Mouse (Mus musculus): ENCODE measurements around the gene Fgf4. TPM values are rescaled to one million over a fixed set of nuclear protein-coding genes. Genes with fewer than 3 reads are reported as not detected.

The Fgf4 gene
- polyA plus RNA-seq, 1 experiment from 2014 or later = not detected

DNA sequence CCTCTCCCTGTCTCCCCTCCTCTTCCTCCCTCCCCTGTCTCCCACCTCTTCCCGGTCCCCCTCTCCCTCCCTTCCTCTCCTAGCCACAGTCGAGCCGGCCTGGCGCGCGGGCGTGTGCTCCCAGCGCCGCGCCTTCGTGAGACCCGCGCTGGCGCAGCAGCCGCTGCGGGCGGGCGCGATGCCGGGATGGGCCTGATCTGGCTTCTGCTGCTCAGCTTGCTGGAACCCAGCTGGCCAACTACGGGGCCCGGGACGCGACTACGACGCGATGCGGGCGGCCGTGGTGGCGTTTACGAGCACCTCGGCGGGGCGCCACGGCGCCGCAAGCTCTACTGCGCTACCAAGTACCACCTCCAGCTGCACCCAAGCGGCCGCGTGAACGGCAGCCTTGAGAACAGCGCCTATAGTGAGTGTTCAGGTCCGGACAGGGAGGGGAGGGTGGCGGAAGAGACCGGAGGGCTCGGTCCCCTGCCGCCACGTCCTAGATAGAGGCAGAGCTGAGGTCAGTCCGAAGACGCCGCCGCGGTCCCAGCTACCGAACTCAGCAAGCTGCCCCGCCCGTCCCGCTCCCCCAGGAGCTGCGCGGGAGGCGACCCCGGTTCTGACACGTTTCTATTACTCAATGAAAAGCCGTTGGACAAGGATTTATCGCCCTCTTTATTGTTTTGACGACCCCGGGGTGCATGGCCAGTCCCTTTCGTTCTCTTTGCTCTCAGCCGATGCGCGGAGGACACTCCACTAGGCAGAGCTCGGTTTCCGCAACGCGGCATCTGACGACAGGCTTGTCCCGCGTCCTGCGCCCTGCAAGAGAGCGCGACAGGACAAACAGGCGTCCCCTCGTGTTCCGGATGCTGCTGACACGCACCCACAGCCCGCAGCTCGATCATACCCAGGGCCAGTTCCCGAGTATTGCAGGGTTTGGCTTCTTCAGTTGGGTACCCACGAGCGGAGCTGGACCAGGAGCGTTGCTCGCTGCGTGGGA, 8.4 kb upstream of the Fgf4 start:
- ATAC-seq (ENCODE audit: low FRiP score, low TSS enrichment) = peak; percentile 61
- Histone ChIP-seq H3K27me3 (ENCODE audit: control insufficient read depth, insufficient read depth, low read length) (peaks cover 60% of the 10 kb centered on the region), H3K4me1 (ENCODE audit: control insufficient read depth, insufficient read depth, low read length) (peaks cover 11% of the 10 kb centered on the region), H3K9me3 (ENCODE audit: control insufficient read depth, low read length) (no peaks in the 10 kb centered on the region), H3K27ac (ENCODE audit: low read depth, low read length) (no peak overlapping the region), H3K36me3 (ENCODE audit: control insufficient read depth, insufficient read depth, low read length) (no peaks in the 10 kb centered on the region), H3K4me3 (ENCODE audit: low read length) (peak overlapping the region; percentile 44), H3K9ac (ENCODE audit: low read depth, low read length) (peak overlapping the region; percentile 40), H3K4me2 (replicated peaks; ENCODE audit: low read depth, low read length) (peak overlapping the region; percentile 69)
- under 1% methylated on average over 85 of the region's 94 CpGs for WGBS

DNA sequence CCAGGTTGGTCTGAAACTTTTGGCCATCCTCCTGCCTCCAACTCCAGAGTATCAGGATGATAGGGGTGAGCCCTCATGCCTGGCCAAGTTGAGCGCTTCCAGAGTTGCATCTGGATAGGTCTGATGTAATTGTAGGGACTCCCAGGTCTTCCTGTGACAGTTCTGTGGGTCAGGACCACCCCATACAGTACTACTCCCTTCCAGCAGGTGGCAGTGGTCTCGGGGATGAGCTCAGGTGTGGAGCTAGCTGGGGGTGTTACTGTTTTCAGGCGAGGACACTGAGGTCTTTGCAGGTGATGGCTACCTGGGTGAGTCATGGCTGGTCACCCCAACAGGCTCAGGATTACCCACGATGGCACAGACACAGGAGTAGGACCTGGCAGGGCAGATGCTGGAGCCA, 1.0 kb upstream of the Fgf4 start:
- Histone ChIP-seq H3K4me1 (ENCODE audit: control insufficient read depth, insufficient read depth, low read length) (no peaks in the 10 kb centered on the region), H3K36me3 (ENCODE audit: control insufficient read depth, insufficient read depth, low read length) (no peaks in the 10 kb centered on the region), H3K9me3 (ENCODE audit: control insufficient read depth, low read length) (no peaks in the 10 kb centered on the region), H3K27me3 (ENCODE audit: control insufficient read depth, insufficient read depth, low read length) (peaks cover 7% of the 10 kb centered on the region), H3K4me3 (ENCODE audit: low read length) (no peak overlapping the region), H3K4me2 (replicated peaks; ENCODE audit: low read depth, low read length) (no peak overlapping the region), H3K27ac (ENCODE audit: low read depth, low read length) (no peak overlapping the region), H3K9ac (ENCODE audit: low read depth, low read length) (no peak overlapping the region)
- 22% methylated on average over 4 of the region's 4 CpGs for WGBS
- ATAC-seq (ENCODE audit: low FRiP score, low TSS enrichment) = no peak

DNA sequence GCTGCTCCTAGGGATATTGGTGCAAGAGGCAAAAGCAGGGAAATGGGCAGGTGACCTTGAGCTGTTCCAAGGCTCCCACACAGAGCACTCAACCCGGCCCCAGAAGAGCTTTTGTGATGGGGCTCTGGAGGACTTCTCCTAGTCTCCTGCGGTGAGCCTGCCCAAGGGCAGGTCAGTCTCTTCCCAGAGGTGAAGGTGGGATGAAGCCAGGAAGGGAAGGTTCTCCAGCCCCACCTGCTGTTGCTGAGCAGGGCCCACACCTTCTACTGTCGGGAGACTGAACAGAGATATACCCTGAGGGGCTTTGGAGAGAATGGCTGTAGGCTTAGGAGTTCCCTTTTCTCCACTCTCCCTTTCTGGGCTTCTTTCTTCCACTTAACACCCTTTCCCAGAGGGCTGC, 4.2 kb downstream of the Fgf4 start:
- Histone ChIP-seq H3K36me3 (ENCODE audit: control insufficient read depth, insufficient read depth, low read length) (no peaks in the 10 kb centered on the region), H3K9me3 (ENCODE audit: control insufficient read depth, low read length) (no peaks in the 10 kb centered on the region), H3K4me2 (replicated peaks; ENCODE audit: low read depth, low read length) (no peak overlapping the region), H3K4me1 (ENCODE audit: control insufficient read depth, insufficient read depth, low read length) (no peaks in the 10 kb centered on the region), H3K9ac (ENCODE audit: low read depth, low read length) (no peak overlapping the region), H3K4me3 (ENCODE audit: low read length) (no peak overlapping the region), H3K27ac (ENCODE audit: low read depth, low read length) (no peak overlapping the region), H3K27me3 (ENCODE audit: control insufficient read depth, insufficient read depth, low read length) (0 out of 2 replicates have a peak, but pooled peaks cover 3% of the 10 kb centered on the region)
- 56% methylated on average over 3 of the region's 3 CpGs for WGBS
- ATAC-seq (ENCODE audit: low FRiP score, low TSS enrichment) = no peak

DNA sequence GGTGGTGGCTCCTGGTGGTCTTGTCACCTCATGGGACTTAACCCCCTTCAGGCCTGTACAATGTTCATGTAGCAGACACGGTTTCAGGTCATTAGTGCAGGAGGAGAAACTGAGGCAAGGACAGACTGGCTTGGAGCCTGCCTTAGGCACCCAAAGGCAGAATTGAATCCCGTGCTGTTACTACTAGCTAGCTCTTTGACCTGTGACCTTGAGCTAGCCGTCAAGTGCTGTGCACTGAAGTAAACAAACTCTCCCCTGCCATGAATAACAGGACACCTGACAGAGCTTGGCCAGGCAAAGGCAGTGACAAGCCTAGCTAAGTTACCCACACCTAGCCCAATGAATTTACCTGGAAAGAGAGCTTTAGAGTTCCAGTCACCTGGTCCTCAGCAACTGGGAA, 7.8 kb downstream of the Fgf4 start:
- ATAC-seq (ENCODE audit: low FRiP score, low TSS enrichment) = no peak
- no peak overlapping the region for H3K27ac ChIP-seq (ENCODE audit: low read depth, low read length)
- H3K4me1 ChIP-seq (ENCODE audit: control insufficient read depth, insufficient read depth, low read length) = no peaks in the 10 kb centered on the region
- WGBS = 28% methylated on average over 3 of the region's 3 CpGs
- H3K9me3 ChIP-seq (ENCODE audit: control insufficient read depth, low read length) = no peaks in the 10 kb centered on the region
- no peak overlapping the region for H3K4me2 ChIP-seq (replicated peaks; ENCODE audit: low read depth, low read length)
- H3K4me3 ChIP-seq (ENCODE audit: low read length) = no peak overlapping the region
- H3K9ac ChIP-seq (ENCODE audit: low read depth, low read length) = no peak overlapping the region
- no peaks in the 10 kb centered on the region for H3K36me3 ChIP-seq (ENCODE audit: control insufficient read depth, insufficient read depth, low read length)
- H3K27me3 ChIP-seq (ENCODE audit: control insufficient read depth, insufficient read depth, low read length) = peaks cover 16% of the 10 kb centered on the region

DNA sequence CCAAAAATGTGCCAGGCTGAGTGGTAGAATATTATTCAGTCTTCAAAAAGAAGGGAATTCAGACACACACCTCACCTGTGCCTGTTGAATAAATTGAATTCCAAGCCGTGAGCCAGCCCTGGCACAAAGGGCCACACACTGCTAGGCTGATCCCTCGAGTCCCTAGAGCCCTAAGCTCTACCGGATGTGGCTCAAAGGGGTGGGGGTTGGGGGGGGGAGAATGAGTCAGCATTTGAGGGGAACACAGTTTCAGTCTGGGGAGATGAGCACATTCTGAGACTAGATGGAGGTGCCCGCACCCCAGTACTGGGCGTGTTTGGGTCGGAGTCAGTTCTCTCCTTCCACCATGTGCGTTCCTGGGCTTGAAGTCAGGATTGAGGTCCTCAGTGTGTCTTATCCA, 10.0 kb downstream of the Fgf4 start:
- ATAC-seq (ENCODE audit: low FRiP score, low TSS enrichment) = no peak
- Histone ChIP-seq H3K27ac (ENCODE audit: low read depth, low read length) (no peak overlapping the region), H3K36me3 (ENCODE audit: control insufficient read depth, insufficient read depth, low read length) (no peaks in the 10 kb centered on the region), H3K4me1 (ENCODE audit: control insufficient read depth, insufficient read depth, low read length) (peaks cover 11% of the 10 kb centered on the region), H3K9ac (ENCODE audit: low read depth, low read length) (no peak overlapping the region), H3K4me3 (ENCODE audit: low read length) (no peak overlapping the region), H3K9me3 (ENCODE audit: control insufficient read depth, low read length) (no peaks in the 10 kb centered on the region), H3K4me2 (replicated peaks; ENCODE audit: low read depth, low read length) (no peak overlapping the region), H3K27me3 (ENCODE audit: control insufficient read depth, insufficient read depth, low read length) (peaks cover 38% of the 10 kb centered on the region)
- WGBS = 87% methylated on average over 7 of the region's 7 CpGs

DNA sequence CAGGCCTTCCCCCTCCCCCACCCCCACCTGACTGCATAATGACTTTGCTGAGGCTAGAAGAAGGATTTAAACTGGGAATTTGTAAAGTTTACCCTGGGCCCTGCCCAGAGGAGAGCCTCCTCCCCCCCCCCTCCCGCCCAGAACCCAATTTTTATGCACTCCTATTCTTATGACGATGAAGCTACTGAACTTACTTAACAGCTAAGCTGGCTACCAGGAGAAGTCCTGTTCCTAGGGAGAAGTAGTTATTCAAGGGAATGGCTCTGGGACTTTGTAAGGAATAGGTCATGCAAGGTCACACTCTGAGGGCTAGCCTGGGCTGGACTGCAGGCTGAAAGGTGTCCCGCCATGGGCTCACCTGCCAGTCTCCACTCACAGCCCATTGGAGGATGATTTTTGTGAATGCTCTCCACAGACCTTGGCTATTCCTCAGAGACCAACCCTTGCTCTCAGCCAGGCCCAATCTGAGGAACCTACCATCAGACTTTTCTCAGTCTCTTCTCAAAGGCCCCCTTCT, 10.7 kb downstream of the Fgf4 start:
- Histone ChIP-seq H3K9ac (ENCODE audit: low read depth, low read length) (no peak overlapping the region), H3K4me2 (replicated peaks; ENCODE audit: low read depth, low read length) (no peak overlapping the region), H3K27ac (ENCODE audit: low read depth, low read length) (no peak overlapping the region), H3K4me1 (ENCODE audit: control insufficient read depth, insufficient read depth, low read length) (peaks cover 11% of the 10 kb centered on the region), H3K27me3 (ENCODE audit: control insufficient read depth, insufficient read depth, low read length) (peaks cover 45% of the 10 kb centered on the region), H3K9me3 (ENCODE audit: control insufficient read depth, low read length) (no peaks in the 10 kb centered on the region), H3K4me3 (ENCODE audit: low read length) (no peak overlapping the region), H3K36me3 (ENCODE audit: control insufficient read depth, insufficient read depth, low read length) (no peaks in the 10 kb centered on the region)
- no peak for ATAC-seq (ENCODE audit: low FRiP score, low TSS enrichment)
- 79% methylated on average over 3 of the region's 3 CpGs for WGBS

DNA sequence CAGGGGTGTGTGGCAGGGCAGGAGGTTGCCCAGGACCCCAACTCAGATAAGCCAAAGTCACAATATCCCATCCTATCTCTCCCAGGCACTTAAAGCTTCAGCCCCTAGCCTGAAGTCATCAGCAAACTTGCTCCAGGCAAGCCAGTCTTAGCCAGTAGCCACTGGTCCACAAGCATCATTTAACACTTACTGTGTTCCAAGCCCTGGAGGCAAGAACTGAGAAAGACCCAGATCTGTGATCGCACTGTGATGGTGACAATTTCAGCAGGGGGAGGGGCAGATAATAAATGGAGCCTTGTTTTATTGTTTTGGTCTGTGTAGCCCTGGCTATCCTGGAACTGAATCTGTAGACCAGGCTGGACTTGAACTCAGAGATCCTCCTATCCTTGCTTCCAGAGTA, 11.5 kb downstream of the Fgf4 start:
- Histone ChIP-seq H3K9me3 (ENCODE audit: control insufficient read depth, low read length) (no peaks in the 10 kb centered on the region), H3K27me3 (ENCODE audit: control insufficient read depth, insufficient read depth, low read length) (peaks cover 53% of the 10 kb centered on the region), H3K36me3 (ENCODE audit: control insufficient read depth, insufficient read depth, low read length) (no peaks in the 10 kb centered on the region), H3K4me2 (replicated peaks; ENCODE audit: low read depth, low read length) (no peak overlapping the region), H3K9ac (ENCODE audit: low read depth, low read length) (no peak overlapping the region), H3K27ac (ENCODE audit: low read depth, low read length) (no peak overlapping the region), H3K4me1 (ENCODE audit: control insufficient read depth, insufficient read depth, low read length) (peaks cover 11% of the 10 kb centered on the region), H3K4me3 (ENCODE audit: low read length) (no peak overlapping the region)
- ATAC-seq (ENCODE audit: low FRiP score, low TSS enrichment) = no peak
- 86% methylated on average over 1 of the region's 1 CpGs for WGBS

DNA sequence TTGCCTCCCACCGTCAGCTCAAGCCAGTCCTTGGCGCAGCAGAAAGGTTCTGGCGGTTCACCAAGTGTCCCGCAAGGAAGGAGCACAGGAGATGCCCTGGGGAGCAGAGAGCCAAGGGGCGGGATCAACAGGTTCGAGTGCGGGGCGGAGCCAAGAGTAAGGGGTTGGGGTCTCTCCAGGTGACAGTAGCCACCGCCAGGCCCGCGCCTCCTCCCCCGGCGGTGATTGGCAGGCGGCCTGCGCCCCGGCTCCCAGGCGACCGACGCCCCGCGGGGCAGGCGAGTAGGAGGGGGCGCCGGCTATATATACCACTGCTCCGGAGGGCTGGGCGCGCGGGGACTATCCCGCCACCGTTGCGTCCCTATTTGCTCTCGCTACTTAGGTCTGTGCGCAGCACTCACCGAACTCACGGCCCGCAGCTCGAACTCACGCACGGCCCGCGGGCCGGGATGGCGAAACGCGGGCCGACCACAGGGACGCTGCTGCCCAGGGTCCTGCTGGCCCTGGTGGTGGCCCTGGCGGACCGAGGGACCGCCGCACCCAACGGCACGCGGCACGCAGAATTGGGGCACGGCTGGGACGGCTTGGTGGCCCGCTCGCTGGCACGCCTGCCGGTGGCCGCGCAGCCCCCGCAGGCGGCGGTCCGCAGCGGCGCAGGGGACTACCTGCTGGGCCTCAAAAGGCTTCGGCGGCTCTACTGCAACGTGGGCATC, 14.0 kb downstream of the Fgf4 start:
- H3K9ac ChIP-seq (ENCODE audit: low read depth, low read length) = no peak overlapping the region
- no peaks in the 10 kb centered on the region for H3K36me3 ChIP-seq (ENCODE audit: control insufficient read depth, insufficient read depth, low read length)
- peak overlapping the region; percentile 28 for H3K4me3 ChIP-seq (ENCODE audit: low read length)
- H3K4me2 ChIP-seq (replicated peaks; ENCODE audit: low read depth, low read length) = peak overlapping the region; percentile 34
- no peak for ATAC-seq (ENCODE audit: low FRiP score, low TSS enrichment)
- peaks cover 73% of the 10 kb centered on the region for H3K27me3 ChIP-seq (ENCODE audit: control insufficient read depth, insufficient read depth, low read length)
- no peak overlapping the region for H3K27ac ChIP-seq (ENCODE audit: low read depth, low read length)
- WGBS = under 1% methylated on average over 67 of the region's 72 CpGs
- H3K9me3 ChIP-seq (ENCODE audit: control insufficient read depth, low read length) = no peaks in the 10 kb centered on the region
- peaks cover 11% of the 10 kb centered on the region for H3K4me1 ChIP-seq (ENCODE audit: control insufficient read depth, insufficient read depth, low read length)

DNA sequence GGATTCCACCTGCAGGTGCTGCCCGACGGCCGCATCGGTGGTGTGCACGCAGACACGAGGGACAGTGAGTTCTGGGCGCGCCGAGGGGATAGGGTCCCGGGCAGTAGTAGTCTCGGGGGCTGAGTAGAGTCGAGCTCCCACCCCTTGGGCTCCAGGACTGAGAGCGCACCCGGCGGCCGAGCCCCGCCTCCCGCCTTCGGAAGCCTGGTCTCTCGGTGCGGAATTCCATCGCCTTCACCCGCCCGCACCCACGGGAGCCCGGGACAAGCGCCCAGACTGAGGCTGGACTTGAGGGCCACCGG, 14.6 kb downstream of the Fgf4 start:
- H3K9ac ChIP-seq (ENCODE audit: low read depth, low read length) = no peak overlapping the region

More for the DNA sequence above, 14.6 kb downstream of the Fgf4 start:
- no peaks in the 10 kb centered on the region for H3K9me3 ChIP-seq (ENCODE audit: control insufficient read depth, low read length)
- H3K27ac ChIP-seq (ENCODE audit: low read depth, low read length) = no peak overlapping the region
- peaks cover 75% of the 10 kb centered on the region for H3K27me3 ChIP-seq (ENCODE audit: control insufficient read depth, insufficient read depth, low read length)
- H3K4me2 ChIP-seq (replicated peaks; ENCODE audit: low read depth, low read length) = peak overlapping the region; percentile 34
- 0 out of 2 replicates have a peak, but pooled peaks have one; percentile 33 for ATAC-seq (ENCODE audit: low FRiP score, low TSS enrichment)
- peak overlapping the region; percentile 28 for H3K4me3 ChIP-seq (ENCODE audit: low read length)
- no peaks in the 10 kb centered on the region for H3K36me3 ChIP-seq (ENCODE audit: control insufficient read depth, insufficient read depth, low read length)
- H3K4me1 ChIP-seq (ENCODE audit: control insufficient read depth, insufficient read depth, low read length) = peaks cover 11% of the 10 kb centered on the region
- under 1% methylated on average over 28 of the region's 28 CpGs for WGBS
